Mouse (Mus musculus) cortical plate, adult 2 months (tissue): Measurements from ENCODE around the gene Sec1.

Experiments
- CTCF ChIP-seq: fragments of 200-500 bp; IDR thresholded peaks from 2 replicates; pipeline ENCODE4 v1.5.1; 2011; ENCODE audit warnings: mild to moderate bottlenecking, control low read depth, low read length; ENCODE audit not compliant: insufficient read depth; ENCODE audit errors: extremely low read depth
- POLR2A ChIP-seq: fragments of 200-500 bp; IDR thresholded peaks from 2 replicates; pipeline ENCODE4 v1.6.1; 2011; ENCODE audit warnings: mild to moderate bottlenecking, low read length, control low read depth; ENCODE audit not compliant: insufficient read depth; ENCODE audit errors: extremely low read depth

DNA sequence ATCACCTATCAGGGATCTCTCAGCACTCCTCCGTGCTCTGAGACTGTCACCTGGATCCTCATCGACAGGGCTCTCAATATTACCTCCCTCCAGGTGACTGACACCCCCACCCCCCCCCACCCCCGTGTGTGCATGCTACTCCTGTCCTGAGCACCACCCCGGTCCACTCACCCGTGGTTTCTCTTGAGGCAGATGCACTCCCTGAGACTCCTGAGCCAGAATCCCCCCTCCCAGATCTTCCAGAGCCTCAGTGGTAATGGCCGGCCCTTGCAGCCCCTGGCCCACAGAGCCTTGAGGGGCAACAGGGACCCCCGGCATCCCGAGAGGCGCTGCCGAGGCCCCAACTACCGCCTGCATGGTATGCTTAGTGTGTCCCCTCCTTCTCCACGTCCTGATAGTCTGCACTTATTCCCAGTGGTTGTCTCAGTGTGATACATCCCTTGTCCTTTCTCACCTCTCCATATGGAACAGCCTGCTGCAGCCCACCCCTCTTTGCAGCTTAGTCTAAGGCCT, 9.4 kb upstream of the Sec1 start:
- TF ChIP-seq CTCF, result no peak
- no peak; the same call in 1 of the 2 replicates for TF ChIP-seq POLR2A
